Mouse (Mus musculus) thymus, postnatal 0 days (tissue): ENCODE measurements around the gene Zcchc7. TPM values are rescaled to one million over a fixed set of nuclear protein-coding genes. Genes with fewer than 3 reads are reported as not detected.

ENCODE experiments used
- DNase-seq: peaks from one replicate; pipeline ENCODE4 v3.0.0-alpha.2; 2015; ENCODE audit warnings: low spot score
- microRNA-seq: library from miRNA; unstranded; fragments of <30 nt; microRNA quantifications from one replicate; pipeline ENCODE4, GENCODE M21; 2016; ENCODE audit warnings: borderline number of aligned reads
- polyA plus RNA-seq: library from polyadenylated mRNA; unstranded; fragments of >200 nt; fragmentation: Nextera tagmentation; extraction: Ambion mirVana; gene quantifications from 2 replicates; pipeline ENCODE4 v1.2.1, GENCODE M21; 2015

The Zcchc7 gene
- polyA plus RNA-seq, 1 experiment from 2014 or later: 65.8 TPM

- no peak for DNase-seq
Observed at GRCm38 (mm10) chr4:44959220-44959619, 203.5 kb downstream of the Zcchc7 start.

GRCm38 (mm10) chr4:44963156-44963555 lies 207.5 kb downstream of the Zcchc7 start:
- no peak for DNase-seq

GRCm38 (mm10) chr4:44965175-44965574 lies 209.5 kb downstream of the Zcchc7 start:
- no peak for DNase-seq

GRCm38 (mm10) chr4:44965736-44966135 lies 210.1 kb downstream of the Zcchc7 start:
- DNase-seq: no peak

GRCm38 (mm10) chr4:44967402-44967801 lies 211.7 kb downstream of the Zcchc7 start:
- DNase-seq: no peak

GRCm38 (mm10) chr4:44970056-44970455 lies 214.4 kb downstream of the Zcchc7 start:
- no peak for DNase-seq

- DNase-seq: peak; percentile 56
Observed at GRCm38 (mm10) chr4:44970612-44971110, 215.0 kb downstream of the Zcchc7 start.

GRCm38 (mm10) chr4:44973450-44973849 lies 217.8 kb downstream of the Zcchc7 start:
- peak; percentile 93 for DNase-seq

GRCm38 (mm10) chr4:44973871-44974270 lies 218.2 kb downstream of the Zcchc7 start:
- DNase-seq: no peak

- no peak for DNase-seq
Observed at GRCm38 (mm10) chr4:44974331-44974730, 218.7 kb downstream of the Zcchc7 start.

- no peak for DNase-seq
Observed at GRCm38 (mm10) chr4:44976026-44976615, 220.4 kb downstream of the Zcchc7 start.

- no peak for DNase-seq
Observed at GRCm38 (mm10) chr4:44976921-44977710, 221.4 kb downstream of the Zcchc7 start.

GRCm38 (mm10) chr4:44978175-44978574 lies 222.5 kb downstream of the Zcchc7 start:
- DNase-seq: no peak

- no peak for DNase-seq
Observed at GRCm38 (mm10) chr4:44979794-44980338, 224.2 kb downstream of the Zcchc7 start.

- peak; percentile 88 for DNase-seq
Observed at GRCm38 (mm10) chr4:44981280-44981973, 225.8 kb downstream of the Zcchc7 start, which contains the start of gene Grhpr. Gene Grhpr (plus strand): TSS chr4:44981395.

Small RNA genes lying within 50 kb of the gene (microRNA-seq; reads per million reads assigned to microRNA genes)
- not detected for gene Gm22639

Other genes with a start within 250 kb of the Zcchc7 start
- gene Pax5, start 45.4 kb upstream of the Zcchc7 start, polyA plus RNA-seq: 0.03 and 0.21 TPM in 2 replicates
- 37.6 and 39.1 TPM in 2 replicates for gene Grhpr, start 225.5 kb downstream of the Zcchc7 start, polyA plus RNA-seq